Comparison of ENCODE assay signal across 14 mouse cellular contexts in genomic region chr15:40018792-40019151, GRCm38 (mm10).
DNase-seq lines count a peak whose midpoint lies in the region; ATAC-seq and TF ChIP-seq lines count a peak whose summit lies in the region.
"Had no signal": no experiment of that assay in that cellular context is flagged by ENCODE, and none has a peak within 500 bp of the region (broad histone marks: within the 10 kb centered on the region; RNA-seq: fewer than 3 reads in every experiment).

No protein-coding gene starts in this region.

- intact Hi-C loops in gastrocnemius, postnatal 14 days (cut with DNase I; ENCODE audit: low total_unique reads) = no loop called here

- peaks cover 14% of the 10 kb centered on the region for H3K4me1 ChIP-seq in hindbrain, embryonic 10.5 days (replicated peaks)
- H3K4me1 ChIP-seq in hindbrain, embryonic 14.5 days (replicated peaks; ENCODE audit: control insufficient read depth, insufficient read depth, low read length) = peaks cover 6% of the 10 kb centered on the region; the same call in 1 of the 2 replicates
- no peaks in the 10 kb centered on the region for H3K4me1 ChIP-seq in midbrain, embryonic 11.5 days (ENCODE audit: control insufficient read depth, insufficient read depth, low read length)
- no peaks in the 10 kb centered on the region for H3K4me1 ChIP-seq in midbrain, postnatal 0 days (ENCODE audit: insufficient read depth, low read length)
- H3K4me1 ChIP-seq in forebrain, postnatal 0 days (ENCODE audit: insufficient read depth) = 0 out of 2 replicates have a peak, but pooled peaks cover 7% of the 10 kb centered on the region
- H3K4me1 ChIP-seq: liver, embryonic 12.5 days had no signal

- H3K27me3 ChIP-seq in hindbrain, embryonic 10.5 days (ENCODE audit: insufficient read depth, poor library complexity, severe bottlenecking) = no peaks in the 10 kb centered on the region
- H3K27me3 ChIP-seq in hindbrain, embryonic 14.5 days (ENCODE audit: control insufficient read depth, insufficient read depth, low read length) = no peaks in the 10 kb centered on the region
- H3K27me3 ChIP-seq in midbrain, embryonic 11.5 days (ENCODE audit: control insufficient read depth, insufficient read depth, low read length) = no peaks in the 10 kb centered on the region; the same call in 1 of the 2 replicates
- no peaks in the 10 kb centered on the region for H3K27me3 ChIP-seq in midbrain, postnatal 0 days (ENCODE audit: insufficient read depth, low read length)
- H3K27me3 ChIP-seq in forebrain, postnatal 0 days (ENCODE audit: insufficient read depth, low read length) = no peaks in the 10 kb centered on the region
- H3K27me3 ChIP-seq: CH12.LX; liver, embryonic 12.5 days had no signal

- H3K4me3 ChIP-seq in hindbrain, embryonic 10.5 days = no peak overlapping the region
- no peak overlapping the region for H3K4me3 ChIP-seq in hindbrain, embryonic 14.5 days (replicated peaks; ENCODE audit: low read length)
- no peak overlapping the region for H3K4me3 ChIP-seq in midbrain, embryonic 11.5 days (ENCODE audit: low read depth, low read length)
- H3K4me3 ChIP-seq in midbrain, postnatal 0 days (ENCODE audit: low read depth, low read length) = no peak overlapping the region
- H3K4me3 ChIP-seq in forebrain, postnatal 0 days (ENCODE audit: low read depth, low read length) = no peak overlapping the region
- H3K4me3 ChIP-seq: embryonic facial prominence, embryonic 10.5 days; liver, embryonic 12.5 days; myocyte had no signal

- H3K9ac ChIP-seq in hindbrain, embryonic 14.5 days = no peak overlapping the region
- H3K9ac ChIP-seq in midbrain, embryonic 11.5 days (ENCODE audit: low read length) = no peak overlapping the region
- no peak overlapping the region for H3K9ac ChIP-seq in midbrain, postnatal 0 days (replicated peaks; ENCODE audit: low read length, poor library complexity, severe bottlenecking)
- no peak overlapping the region for H3K9ac ChIP-seq in forebrain, postnatal 0 days
- H3K9ac ChIP-seq: liver, embryonic 12.5 days had no signal

- H3K27ac ChIP-seq in hindbrain, embryonic 10.5 days = no peak overlapping the region
- no peak overlapping the region for H3K27ac ChIP-seq in hindbrain, embryonic 14.5 days
- no peak overlapping the region for H3K27ac ChIP-seq in midbrain, embryonic 11.5 days (ENCODE audit: low read depth, low read length)
- H3K27ac ChIP-seq in midbrain, postnatal 0 days (ENCODE audit: low read depth, low read length) = no peak overlapping the region
- no peak overlapping the region for H3K27ac ChIP-seq in forebrain, postnatal 0 days (ENCODE audit: low read depth, low read length)
- H3K27ac ChIP-seq: embryonic facial prominence, embryonic 10.5 days; liver, embryonic 12.5 days had no signal

- no peak for TF ChIP-seq CTCF in midbrain, postnatal 0 days (IDR thresholded peaks at IDR 0.05)
- TF ChIP-seq CTCF in forebrain, postnatal 0 days (IDR thresholded peaks at IDR 0.05; ENCODE audit: low read depth) = no peak

- H3K4me2 ChIP-seq in hindbrain, embryonic 14.5 days (replicated peaks) = no peak overlapping the region
- no peak overlapping the region for H3K4me2 ChIP-seq in midbrain, embryonic 11.5 days
- H3K4me2 ChIP-seq in midbrain, postnatal 0 days (ENCODE audit: low read depth, low read length, poor library complexity, severe bottlenecking) = no peak overlapping the region
- H3K4me2 ChIP-seq in forebrain, postnatal 0 days (ENCODE audit: low read depth) = no peak overlapping the region

- no peak for ATAC-seq in hindbrain, embryonic 14.5 days (ENCODE audit: low FRiP score)
- peak; percentile 72; the same call in 1 of the 2 replicates for ATAC-seq in midbrain, embryonic 11.5 days (ENCODE audit: low FRiP score)
- ATAC-seq in midbrain, postnatal 0 days (ENCODE audit: low FRiP score) = no peak
- peak; percentile 66 for ATAC-seq in forebrain, postnatal 0 days
- ATAC-seq: activated CD4-positive, CD25-positive, alpha-beta regulatory T cell, adult 4 months; inflammation-experienced regulatory T-cells, adult 6 months; liver, embryonic 12.5 days had no signal

- 56% methylated on average over 8 of the region's 8 CpGs for WGBS in hindbrain, embryonic 10.5 days
- WGBS in hindbrain, embryonic 14.5 days = 35% methylated on average over 8 of the region's 8 CpGs
- 43% methylated on average over 8 of the region's 8 CpGs for WGBS in midbrain, embryonic 11.5 days
- 41% methylated on average over 8 of the region's 8 CpGs for WGBS in midbrain, postnatal 0 days
- WGBS in forebrain, postnatal 0 days = 22% methylated on average over 8 of the region's 8 CpGs

- peak; percentile 10 for DNase-seq in hindbrain, embryonic 10.5 days (ENCODE audit: low spot score)
- DNase-seq in hindbrain, embryonic 14.5 days (ENCODE audit: low spot score) = no peak
- no peak for DNase-seq in midbrain, embryonic 11.5 days (ENCODE audit: low spot score, missing footprints)
- no peak for DNase-seq in midbrain, postnatal 0 days (ENCODE audit: low spot score)
- DNase-seq in forebrain, postnatal 0 days = peak; percentile 37
- no peak for DNase-seq in gastrocnemius, postnatal 14 days
- no peak for DNase-seq in right cerebral cortex, adult 18-20 months
- DNase-seq: right cerebral cortex, postnatal 4 days had no signal

- no peaks in the 10 kb centered on the region for H3K9me3 ChIP-seq in hindbrain, embryonic 10.5 days
- no peaks in the 10 kb centered on the region for H3K9me3 ChIP-seq in hindbrain, embryonic 14.5 days (ENCODE audit: control insufficient read depth, low read length)
- no peaks in the 10 kb centered on the region for H3K9me3 ChIP-seq in midbrain, embryonic 11.5 days (ENCODE audit: control insufficient read depth, low read length)
- H3K9me3 ChIP-seq in midbrain, postnatal 0 days (ENCODE audit: low read length) = no peaks in the 10 kb centered on the region
- H3K9me3 ChIP-seq in forebrain, postnatal 0 days (ENCODE audit: low read length) = no peaks in the 10 kb centered on the region
- H3K9me3 ChIP-seq: embryonic facial prominence, embryonic 10.5 days; liver, embryonic 12.5 days had no signal

- no peaks in the 10 kb centered on the region for H3K36me3 ChIP-seq in hindbrain, embryonic 10.5 days
- no peaks in the 10 kb centered on the region for H3K36me3 ChIP-seq in hindbrain, embryonic 14.5 days (replicated peaks; ENCODE audit: control insufficient read depth, insufficient read depth)
- H3K36me3 ChIP-seq in midbrain, embryonic 11.5 days (ENCODE audit: control insufficient read depth, insufficient read depth, low read length) = no peaks in the 10 kb centered on the region
- no peaks in the 10 kb centered on the region for H3K36me3 ChIP-seq in midbrain, postnatal 0 days (ENCODE audit: insufficient read depth, low read length)
- no peaks in the 10 kb centered on the region for H3K36me3 ChIP-seq in forebrain, postnatal 0 days (ENCODE audit: insufficient read depth)
- H3K36me3 ChIP-seq: embryonic facial prominence, embryonic 10.5 days; liver, embryonic 12.5 days had no signal

Comparison
In these comparisons a context has a peak if more than half of its experiments do, and no peak if none do; other contexts are left out.
1. DNase-seq: peak in hindbrain, embryonic 10.5 days (single experiment) and forebrain, postnatal 0 days (single experiment); none in hindbrain, embryonic 14.5 days (single experiment), midbrain, embryonic 11.5 days (single experiment), midbrain, postnatal 0 days (single experiment), gastrocnemius, postnatal 14 days (single experiment) and right cerebral cortex, adult 18-20 months (single experiment).
2. ATAC-seq: peak in midbrain, embryonic 11.5 days (single experiment) and forebrain, postnatal 0 days (single experiment); none in hindbrain, embryonic 14.5 days (single experiment) and midbrain, postnatal 0 days (single experiment).